Mouse (Mus musculus): ENCODE data around the gene Phf1. TPM values are rescaled to one million over a fixed set of nuclear protein-coding genes. Genes with fewer than 3 reads are reported as not detected.
A peak's percentile ranks its signal among the peaks of the same experiment; 100 is the strongest.

Gene Phf1
- polyA plus RNA-seq, 1 experiment from 2014 or later = 11.2 TPM

DNA sequence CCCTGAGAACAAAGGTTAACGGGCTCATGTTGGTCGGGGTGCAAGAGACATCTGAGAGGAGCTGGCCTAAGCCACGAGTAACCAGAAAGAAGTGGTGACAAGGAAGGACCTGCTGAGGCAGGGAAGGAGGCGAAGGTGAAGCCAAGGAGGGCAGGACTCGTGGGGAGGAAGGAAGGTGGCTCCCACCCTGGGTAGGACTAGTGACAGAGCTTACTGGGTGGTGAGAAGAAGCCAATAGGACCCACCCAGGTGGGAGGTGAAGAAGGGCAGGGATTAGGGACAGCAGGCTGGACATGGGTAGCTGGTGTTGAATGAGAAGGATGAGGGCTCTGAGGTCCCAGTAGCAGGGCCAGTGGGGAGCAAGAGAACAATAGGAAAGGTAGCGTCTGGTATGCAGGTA is 20.3 kb downstream of the Phf1 start:
- no peaks in the 10 kb centered on the region for H3K27me3 ChIP-seq (replicated peaks; ENCODE audit: control insufficient read depth, insufficient read depth, low read length)
- H3K27ac ChIP-seq (ENCODE audit: low read depth, low read length) = no peak overlapping the region
- no peak overlapping the region for H3K9ac ChIP-seq (ENCODE audit: low read depth, low read length)
- no peaks in the 10 kb centered on the region for H3K9me3 ChIP-seq (ENCODE audit: control insufficient read depth)
- peaks cover 14% of the 10 kb centered on the region; the same call in 1 of the 2 replicates for H3K36me3 ChIP-seq (ENCODE audit: control insufficient read depth, insufficient read depth)
- peaks cover 7% of the 10 kb centered on the region; the same call in 1 of the 2 replicates for H3K4me1 ChIP-seq (replicated peaks; ENCODE audit: control insufficient read depth, insufficient read depth, low read length)
- 53% methylated on average over 6 of the region's 6 CpGs for WGBS
- ATAC-seq = no peak
- H3K4me3 ChIP-seq (ENCODE audit: low read depth, low read length) = no peak overlapping the region
- peak overlapping the region; percentile 52; the same call in 1 of the 2 replicates for H3K4me2 ChIP-seq (replicated peaks; ENCODE audit: low read depth)
- no peak for TF ChIP-seq CTCF (IDR thresholded peaks at IDR 0.05; ENCODE audit: low read depth)

- Histone ChIP-seq H3K27ac (ENCODE audit: low read depth, low read length) (no peak overlapping the region), H3K36me3 (ENCODE audit: control insufficient read depth, insufficient read depth) (peaks cover 14% of the 10 kb centered on the region; the same call in 1 of the 2 replicates), H3K9ac (ENCODE audit: low read depth, low read length) (no peak overlapping the region), H3K9me3 (ENCODE audit: control insufficient read depth) (no peaks in the 10 kb centered on the region), H3K4me2 (replicated peaks; ENCODE audit: low read depth) (peak overlapping the region; percentile 52), H3K4me3 (ENCODE audit: low read depth, low read length) (0 out of 2 replicates have a peak overlapping the region, but pooled peaks have one; percentile 9), H3K4me1 (replicated peaks; ENCODE audit: control insufficient read depth, insufficient read depth, low read length) (peaks cover 7% of the 10 kb centered on the region; the same call in 1 of the 2 replicates), H3K27me3 (replicated peaks; ENCODE audit: control insufficient read depth, insufficient read depth, low read length) (no peaks in the 10 kb centered on the region)
- 10% methylated on average over 10 of the region's 16 CpGs for WGBS
- TF ChIP-seq CTCF (IDR thresholded peaks at IDR 0.05; ENCODE audit: low read depth) = no peak
- ATAC-seq = no peak
These were observed 20.9 kb downstream of the Phf1 start for GRCm38 (mm10) chr17:26953726-26954125.

DNA sequence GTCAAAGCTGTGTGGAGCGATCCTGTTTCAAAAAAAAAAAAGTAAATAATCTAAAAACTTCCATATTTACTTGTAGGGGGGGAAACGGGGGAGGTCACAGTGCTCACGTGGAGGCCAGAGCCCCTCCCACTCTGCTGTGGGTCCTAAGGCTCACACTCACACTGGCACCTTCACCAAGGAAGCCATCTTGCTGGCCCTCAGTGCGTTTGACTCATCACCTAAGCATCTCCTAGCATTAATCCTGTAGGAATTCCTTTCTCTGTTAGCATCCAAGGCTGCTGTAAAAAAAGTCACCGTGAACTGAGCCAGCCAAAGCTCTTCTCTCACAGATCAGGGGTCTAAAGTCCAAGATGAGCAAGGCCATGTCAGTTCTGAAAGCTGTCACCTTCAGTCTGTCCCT is 23.5 kb downstream of the Phf1 start:
- Histone ChIP-seq H3K4me1 (replicated peaks; ENCODE audit: control insufficient read depth, insufficient read depth, low read length) (0 out of 2 replicates have a peak, but pooled peaks cover 3% of the 10 kb centered on the region), H3K27me3 (replicated peaks; ENCODE audit: control insufficient read depth, insufficient read depth, low read length) (no peaks in the 10 kb centered on the region), H3K36me3 (ENCODE audit: control insufficient read depth, insufficient read depth) (peaks cover 33% of the 10 kb centered on the region; the same call in 1 of the 2 replicates), H3K27ac (ENCODE audit: low read depth, low read length) (no peak overlapping the region), H3K4me2 (replicated peaks; ENCODE audit: low read depth) (no peak overlapping the region), H3K9ac (ENCODE audit: low read depth, low read length) (no peak overlapping the region), H3K4me3 (ENCODE audit: low read depth, low read length) (no peak overlapping the region), H3K9me3 (ENCODE audit: control insufficient read depth) (no peaks in the 10 kb centered on the region)
- TF ChIP-seq CTCF (IDR thresholded peaks at IDR 0.05; ENCODE audit: low read depth) = no peak
- 64% methylated on average over 5 of the region's 5 CpGs for WGBS
- no peak for ATAC-seq

DNA sequence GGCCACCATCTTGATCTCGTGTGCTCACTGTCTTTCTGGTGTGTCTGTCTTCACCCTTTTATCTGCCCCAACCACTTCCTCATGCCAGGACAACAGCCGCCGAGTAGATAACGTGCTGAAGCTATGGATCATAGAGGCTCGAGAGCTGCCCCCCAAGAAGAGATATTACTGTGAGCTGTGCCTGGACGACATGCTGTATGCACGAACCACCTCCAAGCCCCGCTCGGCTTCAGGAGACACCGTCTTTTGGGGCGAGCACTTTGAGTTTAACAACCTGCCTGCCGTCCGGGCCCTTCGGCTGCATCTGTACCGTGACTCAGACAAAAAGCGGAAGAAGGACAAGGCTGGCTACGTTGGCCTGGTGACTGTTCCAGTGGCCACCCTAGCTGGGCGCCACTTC is 24.0 kb downstream of the Phf1 start:
- no peak for ATAC-seq
- Histone ChIP-seq H3K4me3 (ENCODE audit: low read depth, low read length) (no peak overlapping the region), H3K9me3 (ENCODE audit: control insufficient read depth) (no peaks in the 10 kb centered on the region), H3K27me3 (replicated peaks; ENCODE audit: control insufficient read depth, insufficient read depth, low read length) (no peaks in the 10 kb centered on the region), H3K27ac (ENCODE audit: low read depth, low read length) (no peak overlapping the region), H3K4me2 (replicated peaks; ENCODE audit: low read depth) (no peak overlapping the region), H3K4me1 (replicated peaks; ENCODE audit: control insufficient read depth, insufficient read depth, low read length) (0 out of 2 replicates have a peak, but pooled peaks cover 3% of the 10 kb centered on the region), H3K36me3 (ENCODE audit: control insufficient read depth, insufficient read depth) (peaks cover 38% of the 10 kb centered on the region; the same call in 1 of the 2 replicates), H3K9ac (ENCODE audit: low read depth, low read length) (no peak overlapping the region)
- 81% methylated on average over 18 of the region's 18 CpGs for WGBS
- TF ChIP-seq CTCF (IDR thresholded peaks at IDR 0.05; ENCODE audit: low read depth) = no peak

GRCm38 (mm10) chr17:26957872-26958271 is 25.0 kb downstream of the Phf1 start:
- H3K27ac ChIP-seq (ENCODE audit: low read depth, low read length) = no peak overlapping the region

GRCm38 (mm10) chr17:26958880-26959279 is 26.0 kb downstream of the Phf1 start:
- WGBS = 57% methylated on average over 5 of the region's 5 CpGs
- H3K9me3 ChIP-seq (ENCODE audit: control insufficient read depth) = no peaks in the 10 kb centered on the region
- H3K9ac ChIP-seq (ENCODE audit: low read depth, low read length) = no peak overlapping the region
- H3K4me1 ChIP-seq (replicated peaks; ENCODE audit: control insufficient read depth, insufficient read depth, low read length) = no peaks in the 10 kb centered on the region
- no peak overlapping the region for H3K4me2 ChIP-seq (replicated peaks; ENCODE audit: low read depth)
- H3K36me3 ChIP-seq (ENCODE audit: control insufficient read depth, insufficient read depth) = peaks cover 38% of the 10 kb centered on the region; the same call in 1 of the 2 replicates
- no peak for TF ChIP-seq CTCF (IDR thresholded peaks at IDR 0.05; ENCODE audit: low read depth)
- no peak overlapping the region for H3K4me3 ChIP-seq (ENCODE audit: low read depth, low read length)
- H3K27ac ChIP-seq (ENCODE audit: low read depth, low read length) = no peak overlapping the region
- ATAC-seq = no peak
- H3K27me3 ChIP-seq (replicated peaks; ENCODE audit: control insufficient read depth, insufficient read depth, low read length) = no peaks in the 10 kb centered on the region

More at GRCm38 (mm10) chr17:26957872-26958271, 25.0 kb downstream of the Phf1 start:
- Histone ChIP-seq H3K9ac (ENCODE audit: low read depth, low read length) (no peak overlapping the region), H3K9me3 (ENCODE audit: control insufficient read depth) (no peaks in the 10 kb centered on the region), H3K36me3 (ENCODE audit: control insufficient read depth, insufficient read depth) (peaks cover 38% of the 10 kb centered on the region; the same call in 1 of the 2 replicates), H3K27me3 (replicated peaks; ENCODE audit: control insufficient read depth, insufficient read depth, low read length) (no peaks in the 10 kb centered on the region), H3K4me2 (replicated peaks; ENCODE audit: low read depth) (no peak overlapping the region), H3K4me1 (replicated peaks; ENCODE audit: control insufficient read depth, insufficient read depth, low read length) (0 out of 2 replicates have a peak, but pooled peaks cover 3% of the 10 kb centered on the region), H3K4me3 (ENCODE audit: low read depth, low read length) (no peak overlapping the region)
- TF ChIP-seq CTCF (IDR thresholded peaks at IDR 0.05; ENCODE audit: low read depth) = no peak
- ATAC-seq = no peak
- WGBS = 92% methylated on average over 5 of the region's 5 CpGs
